In genomic region chr16:11537663-11538062, GRCm38 (mm10) we compare ENCODE assay signal across 20 mouse cellular contexts.
DNase-seq lines count a peak whose midpoint lies in the region; ATAC-seq lines count a peak whose summit lies in the region.
"Had no signal": no experiment of that assay in that cellular context is flagged by ENCODE, and none has a peak within 500 bp of the region (broad histone marks: within the 10 kb centered on the region; RNA-seq: fewer than 3 reads in every experiment).

No protein-coding gene starts in this region.

- intact Hi-C loops in heart, postnatal 10 days (cut with DNase I) = no loop called here

- H3K9ac ChIP-seq in neural tube, embryonic 15.5 days (replicated peaks) = no peak overlapping the region
- no peak overlapping the region for H3K9ac ChIP-seq in limb, embryonic 13.5 days
- H3K9ac ChIP-seq: liver, embryonic 14.5 days; stomach, embryonic 15.5 days had no signal

- peaks cover 33% of the 10 kb centered on the region for H3K4me1 ChIP-seq in heart, embryonic 10.5 days
- peaks cover 8% of the 10 kb centered on the region; the same call in 1 of the 2 replicates for H3K4me1 ChIP-seq in neural tube, embryonic 15.5 days
- peaks cover 30% of the 10 kb centered on the region for H3K4me1 ChIP-seq in limb, embryonic 13.5 days
- H3K4me1 ChIP-seq: stomach, embryonic 15.5 days had no signal

- H3K9me3 ChIP-seq in heart, embryonic 10.5 days = no peaks in the 10 kb centered on the region
- H3K9me3 ChIP-seq in neural tube, embryonic 15.5 days (replicated peaks) = no peaks in the 10 kb centered on the region
- H3K9me3 ChIP-seq in limb, embryonic 13.5 days = no peaks in the 10 kb centered on the region
- H3K9me3 ChIP-seq: stomach, embryonic 15.5 days had no signal

- WGBS in heart, embryonic 10.5 days = 49% methylated on average over 5 of the region's 5 CpGs
- WGBS in neural tube, embryonic 15.5 days = 67% methylated on average over 5 of the region's 5 CpGs
- 27% methylated on average over 5 of the region's 5 CpGs for WGBS in limb, embryonic 13.5 days

- no peak for ATAC-seq in neural tube, embryonic 15.5 days (ENCODE audit: low FRiP score)
- ATAC-seq in limb, embryonic 13.5 days (ENCODE audit: low FRiP score, low read depth) = no peak
- ATAC-seq: activated CD4-positive, CD25-positive, alpha-beta regulatory T cell, adult 4 months; intestine, postnatal 0 days; Patski had no signal

- no peaks in the 10 kb centered on the region for H3K27me3 ChIP-seq in heart, embryonic 10.5 days (ENCODE audit: insufficient read depth, poor library complexity, severe bottlenecking)
- no peaks in the 10 kb centered on the region for H3K27me3 ChIP-seq in neural tube, embryonic 15.5 days (replicated peaks)
- H3K27me3 ChIP-seq in limb, embryonic 13.5 days = no peaks in the 10 kb centered on the region
- H3K27me3 ChIP-seq: Patski; stomach, embryonic 15.5 days had no signal

- peak overlapping the region; percentile 31 for H3K27ac ChIP-seq in heart, embryonic 10.5 days
- H3K27ac ChIP-seq in neural tube, embryonic 15.5 days (replicated peaks) = 0 out of 2 replicates have a peak overlapping the region, but pooled peaks have one; percentile 33
- H3K27ac ChIP-seq in limb, embryonic 13.5 days = peak overlapping the region; percentile 44; the same call in 1 of the 2 replicates
- H3K27ac ChIP-seq: layer of hippocampus, adult 2 months; liver, embryonic 14.5 days; stomach, embryonic 15.5 days had no signal

- no peak overlapping the region for H3K4me2 ChIP-seq in neural tube, embryonic 15.5 days
- no peak overlapping the region; the same call in 1 of the 2 replicates for H3K4me2 ChIP-seq in limb, embryonic 13.5 days (replicated peaks)
- H3K4me2 ChIP-seq: stomach, embryonic 15.5 days had no signal

- no peaks in the 10 kb centered on the region; the same call in 1 of the 2 replicates for H3K36me3 ChIP-seq in heart, embryonic 10.5 days
- H3K36me3 ChIP-seq in neural tube, embryonic 15.5 days = no peaks in the 10 kb centered on the region
- 0 out of 2 replicates have a peak, but pooled peaks cover 4% of the 10 kb centered on the region for H3K36me3 ChIP-seq in limb, embryonic 13.5 days
- H3K36me3 ChIP-seq: stomach, embryonic 15.5 days had no signal

- H3K4me3 ChIP-seq in heart, embryonic 10.5 days = no peak overlapping the region
- no peak overlapping the region for H3K4me3 ChIP-seq in neural tube, embryonic 15.5 days (replicated peaks)
- no peak overlapping the region for H3K4me3 ChIP-seq in limb, embryonic 13.5 days
- H3K4me3 ChIP-seq: layer of hippocampus, adult 2 months; stomach, embryonic 15.5 days had no signal

- DNase-seq in heart, embryonic 10.5 days (ENCODE audit: low spot score) = no peak
- no peak for DNase-seq in heart, postnatal 10 days
- DNase-seq in neural tube, embryonic 10.5 days (ENCODE audit: extremely low spot score, low spot score) = no peak
- no peak for DNase-seq in left cerebral cortex, adult 11 months (ENCODE audit: low spot score)
- no peak for DNase-seq in lung, postnatal 14 days
- DNase-seq: adrenal gland, postnatal 14 days; cerebellum, adult 8-10 months; kidney, postnatal 10 days; left cerebral cortex, postnatal 4 days; lung, postnatal 10 days; right cerebral cortex, postnatal 14 days; thymus, adult 2 months had no signal
